Mouse (Mus musculus): ENCODE measurements around the gene Ddc.

The Ddc gene

DNA sequence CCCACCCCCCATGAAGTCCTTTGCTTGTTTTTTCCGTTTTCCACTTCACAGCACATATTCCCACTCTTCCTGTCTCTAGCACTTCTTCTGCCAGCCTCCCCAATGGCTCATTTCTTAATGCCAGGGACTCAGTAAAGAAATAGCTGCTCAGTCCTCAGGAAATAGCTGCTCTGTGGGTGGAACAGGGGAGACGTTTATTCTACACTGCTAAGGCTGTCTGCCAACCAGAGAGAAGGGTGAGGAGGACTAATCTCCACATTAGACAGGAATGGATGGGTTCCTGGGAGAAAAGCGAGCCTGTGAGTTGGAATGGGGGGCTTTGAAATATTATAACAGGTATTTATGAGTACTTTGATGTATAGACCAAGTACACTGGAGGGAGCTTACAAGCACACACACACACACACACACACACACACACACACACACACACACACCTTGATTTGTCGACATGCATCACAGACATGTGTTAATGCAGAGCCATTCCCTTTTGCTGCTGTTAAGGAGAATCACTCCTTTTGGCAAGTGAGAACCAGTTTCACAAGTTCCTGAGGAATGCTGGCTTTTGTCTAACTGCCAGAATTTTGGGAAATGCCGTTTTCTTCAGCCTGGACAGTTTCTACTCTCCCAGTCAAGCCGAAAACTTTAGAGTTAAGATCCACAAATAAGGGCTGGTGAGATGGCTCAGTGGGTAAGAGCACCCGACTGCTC is 9.9 kb upstream of the Ddc start:
- in situ Hi-C loops (cut with MboI, MseI): no loop called here

DNA sequence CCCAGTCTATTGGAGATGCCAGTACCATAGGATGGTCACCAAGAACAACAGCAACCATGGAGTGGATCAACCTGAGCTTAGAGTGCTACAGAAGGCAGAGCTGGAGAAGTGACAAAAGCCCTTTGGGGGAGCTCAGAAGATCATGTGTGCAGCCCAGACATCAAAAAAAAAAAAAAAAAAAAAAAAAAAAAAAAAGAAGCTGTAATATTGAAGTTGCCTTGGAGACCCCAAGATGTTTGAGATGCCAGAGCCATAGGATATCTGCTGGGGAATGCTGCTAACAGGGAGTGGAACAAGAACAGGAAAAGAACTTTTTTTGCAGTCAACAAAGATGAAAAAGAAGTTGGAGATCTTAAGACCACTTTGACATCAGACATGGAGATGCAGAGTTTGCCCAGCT is 7.6 kb upstream of the Ddc start:
- in situ Hi-C loops (cut with MboI, MseI): no loop called here

DNA sequence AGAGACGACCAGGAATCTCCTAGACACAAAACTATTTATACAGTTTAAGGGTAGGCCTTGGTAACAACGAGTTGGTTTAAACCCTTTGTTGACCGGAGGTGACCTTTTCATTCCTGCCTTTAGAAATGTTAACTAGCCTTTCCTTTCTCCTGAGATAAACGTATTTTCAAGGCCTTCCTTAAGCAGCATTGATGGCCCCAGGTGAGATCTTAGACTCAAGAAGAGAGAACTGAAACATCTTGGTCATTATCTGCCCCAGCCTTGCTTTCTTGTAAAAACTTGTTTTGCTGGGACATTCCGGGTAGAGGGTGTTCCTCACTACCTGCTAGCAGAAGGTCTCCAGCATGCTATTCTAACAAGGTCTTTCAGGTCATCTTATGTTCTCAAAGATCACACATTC is 7.1 kb upstream of the Ddc start:
- in situ Hi-C loops (cut with MboI, MseI): no loop called here

DNA sequence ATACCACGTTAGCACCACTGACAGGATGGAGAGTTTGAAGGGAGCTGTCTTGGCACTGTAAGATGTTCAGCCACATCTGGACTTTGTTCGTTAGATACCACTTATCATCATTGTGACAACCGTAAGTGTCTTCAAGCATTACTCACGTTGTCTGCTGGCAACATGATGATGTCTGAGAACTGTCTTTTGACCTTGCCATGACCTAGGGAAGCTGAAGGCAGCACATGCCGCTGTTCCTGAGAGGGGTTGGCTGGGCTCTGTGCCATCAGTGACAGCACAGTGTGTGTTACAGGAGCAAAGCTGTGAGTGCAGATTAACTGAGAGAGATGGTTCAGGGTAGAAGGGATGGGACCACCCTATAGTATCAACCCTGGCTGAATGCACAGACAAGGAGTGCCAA is 3.6 kb upstream of the Ddc start:
- in situ Hi-C loops (cut with MboI, MseI): no loop called here

GRCm38 (mm10) chr11:11898496-11898895 is 552 bp upstream of the Ddc start:
- in situ Hi-C loops (cut with MboI, MseI): no loop called here

DNA sequence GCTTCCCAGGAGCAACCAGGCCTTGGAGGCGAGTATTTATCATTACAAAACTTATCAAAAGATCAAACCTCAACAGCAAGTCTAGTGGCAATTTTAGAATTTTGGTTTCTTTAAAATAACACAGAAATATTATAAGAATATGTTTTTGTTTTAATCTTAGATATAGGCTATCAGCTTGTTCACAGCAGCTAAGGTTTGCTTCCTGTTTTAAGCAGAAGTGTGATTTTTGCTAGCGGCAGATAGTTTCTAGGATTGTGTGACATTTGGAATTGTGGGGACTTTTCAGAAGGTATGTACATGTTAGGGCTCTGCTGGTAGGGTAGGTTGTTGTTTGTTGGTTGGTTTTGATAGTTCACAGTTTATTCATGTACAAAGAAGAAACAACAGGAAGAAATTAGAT is 2.5 kb downstream of the Ddc start:
- in situ Hi-C loops (cut with MboI, MseI): no loop called here

DNA sequence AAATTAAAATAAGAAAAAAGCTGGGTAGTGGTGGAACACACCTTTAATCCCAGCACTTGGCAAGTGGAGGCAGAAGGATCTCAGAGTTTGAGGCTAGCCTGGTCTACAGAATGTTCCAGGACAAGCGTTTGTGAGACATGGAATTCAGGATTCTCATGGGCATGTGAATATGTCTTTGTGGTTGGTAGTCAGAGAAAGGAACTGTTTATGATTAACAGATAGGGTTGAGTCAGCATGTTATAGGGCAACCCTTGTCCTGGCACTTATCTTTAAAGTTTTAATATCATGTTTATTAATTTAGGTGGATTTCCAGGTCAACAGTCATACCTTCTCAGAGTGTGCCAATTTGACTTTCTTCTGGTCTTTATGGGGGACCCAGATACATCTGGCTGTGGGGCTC is 4.2 kb downstream of the Ddc start:
- in situ Hi-C loops (cut with MboI, MseI): no loop called here

DNA sequence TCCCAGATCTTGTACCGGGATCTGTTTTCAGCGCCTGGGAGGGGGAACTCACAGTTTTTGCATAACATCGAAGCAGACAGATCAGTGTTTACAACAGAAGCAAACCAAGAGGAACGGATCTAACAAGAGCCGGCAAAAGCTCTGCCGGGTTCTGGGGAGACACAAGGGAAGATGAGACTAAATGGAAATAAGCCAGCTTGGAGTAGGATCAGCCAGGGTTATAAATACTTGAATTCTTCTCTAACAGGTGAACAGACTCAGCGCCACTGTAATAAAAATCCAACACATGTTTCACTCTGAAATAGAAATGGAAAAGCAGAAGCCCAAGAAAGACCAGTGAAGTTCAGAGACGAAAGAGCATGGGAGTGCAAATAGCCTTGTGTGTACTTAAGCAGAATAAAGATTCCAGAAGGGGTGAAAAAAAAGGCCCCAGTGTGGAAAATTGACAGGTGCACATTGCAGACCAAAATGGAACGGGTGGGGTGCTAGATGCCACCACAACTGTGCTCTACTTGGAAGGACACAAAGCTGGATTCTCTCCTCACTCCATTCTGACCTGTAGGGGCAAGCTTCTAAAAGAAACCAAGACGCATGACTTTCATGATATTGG is 4.8 kb downstream of the Ddc start:
- in situ Hi-C loops (cut with MboI, MseI): no loop called here

GRCm38 (mm10) chr11:11891832-11892231 is 6.1 kb downstream of the Ddc start:
- in situ Hi-C loops (cut with MboI, MseI): no loop called here

- in situ Hi-C loops (cut with MboI, MseI): no loop called here
Observed at GRCm38 (mm10) chr11:11890139-11890741, 7.7 kb downstream of the Ddc start.

GRCm38 (mm10) chr11:11888727-11889126 is 9.2 kb downstream of the Ddc start:
- in situ Hi-C loops (cut with MboI, MseI): no loop called here

DNA sequence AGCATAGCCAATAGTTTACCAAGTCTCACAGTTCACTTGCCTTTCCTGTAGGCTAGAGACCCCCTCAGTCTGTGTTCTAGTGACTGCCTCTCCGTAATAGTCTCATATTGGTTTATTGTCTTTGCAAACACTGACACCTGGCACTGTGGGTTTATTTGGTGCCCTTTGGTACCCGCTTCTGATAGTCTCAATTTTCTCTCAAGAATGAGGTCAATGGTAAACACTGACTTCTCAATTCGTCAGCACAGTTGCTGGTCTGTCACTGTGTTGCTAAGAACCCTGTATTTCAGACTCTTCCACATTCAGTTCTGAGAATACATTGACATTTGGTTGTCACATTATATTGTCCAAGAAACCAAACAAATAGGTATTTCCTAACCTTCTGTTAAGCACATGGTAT is 9.9 kb downstream of the Ddc start:
- in situ Hi-C loops (cut with MboI, MseI): no loop called here

DNA sequence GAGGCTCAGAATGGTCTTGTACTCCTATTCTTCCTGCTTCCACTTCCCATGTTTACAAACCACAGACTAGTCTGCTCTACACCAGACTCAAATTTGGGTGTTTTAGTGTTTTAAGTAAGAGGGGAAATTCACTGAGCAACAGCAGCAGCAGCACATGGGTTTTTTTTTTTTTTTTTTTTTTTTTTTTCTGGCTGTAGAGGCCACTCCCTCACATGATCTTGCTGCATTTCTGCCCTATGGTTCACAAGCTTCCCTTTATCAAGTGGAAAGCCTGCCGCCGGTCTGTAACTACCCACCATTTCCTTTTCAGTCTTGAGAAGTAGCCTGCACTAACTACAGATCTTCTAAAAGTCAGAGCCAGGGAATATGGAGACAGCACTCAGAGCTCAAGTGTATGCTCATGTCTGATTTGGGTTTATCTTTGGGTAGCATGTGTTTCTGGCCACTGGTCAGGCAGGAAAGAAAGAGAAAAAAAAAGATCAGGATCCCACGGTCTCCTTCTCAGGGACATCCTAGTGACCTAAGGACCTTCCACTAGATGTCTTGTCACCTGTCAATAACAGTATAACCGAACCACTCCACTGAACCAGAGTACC is 11.4 kb downstream of the Ddc start:
- in situ Hi-C loops (cut with MboI, MseI): no loop called here

- in situ Hi-C loops (cut with MboI, MseI): no loop called here
Observed at GRCm38 (mm10) chr11:11885921-11886320, 12.0 kb downstream of the Ddc start.

GRCm38 (mm10) chr11:11885246-11885643 is 12.7 kb downstream of the Ddc start:
- in situ Hi-C loops (cut with MboI, MseI): no loop called here

GRCm38 (mm10) chr11:11884533-11885245 is 13.3 kb downstream of the Ddc start:
- in situ Hi-C loops (cut with MboI, MseI): loop anchor here (5.0 kb wide), 1 partner anchor 78 kb away; no protein-coding TSS in a partner anchor

DNA sequence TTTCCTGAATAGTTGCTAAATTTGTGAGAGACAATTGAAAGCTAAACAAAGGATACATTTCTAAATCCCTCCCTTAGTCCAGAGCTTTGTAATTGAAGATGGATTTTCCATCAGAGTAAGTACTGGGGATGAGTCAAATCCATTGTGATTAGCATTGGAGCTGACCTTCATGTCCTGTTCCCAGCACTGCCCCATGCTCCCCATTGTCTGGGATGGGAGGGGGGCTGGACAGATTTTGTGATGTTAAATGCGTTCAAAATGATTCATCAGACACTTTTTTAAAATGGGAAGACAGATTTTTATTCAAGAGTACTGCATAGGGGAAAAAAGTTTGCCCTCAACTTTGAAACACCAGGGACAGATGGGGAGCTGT is 16.2 kb downstream of the Ddc start:
- in situ Hi-C loops (cut with MboI, MseI): loop anchor here (5.0 kb wide), 1 partner anchor 81 kb away; no protein-coding TSS in a partner anchor

DNA sequence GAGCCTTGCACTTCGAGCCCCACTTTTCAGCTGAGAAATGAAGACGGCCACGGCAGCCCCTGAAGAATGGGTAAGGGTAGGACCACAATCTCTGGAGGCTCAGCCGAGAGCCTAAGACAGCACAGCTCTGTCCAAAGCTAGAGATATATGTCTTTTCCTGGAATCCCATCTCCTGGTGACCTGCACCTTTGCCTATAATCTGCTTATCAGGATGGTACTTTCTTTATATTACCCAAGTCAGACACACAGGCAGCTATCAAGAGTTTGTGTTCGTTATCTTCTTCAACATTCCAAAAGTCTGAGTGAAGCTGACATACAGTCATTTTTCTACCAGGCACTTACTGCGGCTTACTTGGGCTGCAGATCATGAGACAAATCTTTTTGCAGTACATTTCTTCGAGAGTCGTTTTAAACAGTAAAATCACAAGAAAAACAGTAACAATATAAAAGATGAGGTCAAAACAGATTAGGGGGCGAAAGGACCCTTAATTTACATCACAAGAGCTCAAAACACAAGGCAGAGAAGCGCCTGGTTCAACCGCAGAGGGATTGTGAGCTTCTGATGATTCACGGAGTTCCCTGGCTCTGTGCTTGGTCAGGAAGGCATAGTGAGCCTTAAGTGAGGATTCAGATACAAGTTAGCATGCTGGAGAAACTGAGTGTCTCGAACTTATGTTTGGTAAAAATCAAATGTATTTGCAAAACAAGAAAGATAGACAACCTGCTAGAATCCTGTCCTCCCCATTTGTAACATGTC is 16.7 kb downstream of the Ddc start:
- in situ Hi-C loops (cut with MboI, MseI): loop anchor here (5.0 kb wide), 1 partner anchor 81 kb away; no protein-coding TSS in a partner anchor

- in situ Hi-C loops (cut with MboI, MseI): loop anchor here (5.0 kb wide), 1 partner anchor 82 kb away; no protein-coding TSS in a partner anchor
Observed at GRCm38 (mm10) chr11:11880351-11880750, 17.6 kb downstream of the Ddc start.

- in situ Hi-C loops (cut with MboI, MseI): loop anchor here (5.0 kb wide), 2 partner anchors 37 to 83 kb away; no protein-coding TSS in a partner anchor
Observed at GRCm38 (mm10) chr11:11879699-11880002, 18.3 kb downstream of the Ddc start.

- in situ Hi-C loops (cut with MboI, MseI): loop anchor here (5.0 kb wide), 1 partner anchor 37 kb away; no protein-coding TSS in a partner anchor
Observed at GRCm38 (mm10) chr11:11878981-11879698, 18.8 kb downstream of the Ddc start.

All from T-helper 2 cell (primary cell).